Mouse (Mus musculus): ENCODE results near the gene Klrd1. TPM values are rescaled to one million over a fixed set of nuclear protein-coding genes. Genes with fewer than 3 reads are reported as not detected.
"Not testable (repeated sequence)": the region's sequence is repeated elsewhere in the genome, so short reads cannot be mapped to it uniquely, and the experiment has no call there.

Klrd1 gene
- polyA plus RNA-seq, 1 experiment from 2014 or later, result not detected

DNA sequence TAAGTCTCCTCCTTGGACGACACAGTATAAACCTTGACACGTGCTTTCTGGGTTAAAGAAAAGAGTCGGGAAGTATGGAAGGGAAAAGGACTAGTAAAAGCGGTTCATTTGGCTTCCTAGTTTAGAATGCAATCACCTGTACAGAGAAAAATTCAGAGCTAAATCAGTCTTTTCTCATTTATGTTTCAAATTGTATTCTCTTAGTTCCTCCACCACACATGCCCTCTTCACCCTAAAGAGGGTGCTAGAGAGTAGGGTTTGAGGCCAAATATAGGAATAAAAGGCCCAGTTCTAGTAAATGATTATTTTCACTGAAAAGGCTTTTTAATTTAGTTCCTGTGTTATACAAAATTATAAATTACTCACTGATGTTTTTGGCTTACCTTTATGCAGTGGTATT, 10.3 kb upstream of the Klrd1 start:
- no peak overlapping the region for H3K27ac ChIP-seq
- H3K4me2 ChIP-seq, result no peak overlapping the region
- no peaks in the 10 kb centered on the region for H3K36me3 ChIP-seq (replicated peaks)
- no peak overlapping the region for H3K4me3 ChIP-seq (replicated peaks)
- no peak for ATAC-seq (ENCODE audit: low FRiP score)
- no peaks in the 10 kb centered on the region for H3K27me3 ChIP-seq
- H3K4me1 ChIP-seq, result no peaks in the 10 kb centered on the region
- H3K9ac ChIP-seq, result no peak overlapping the region
- no peaks in the 10 kb centered on the region for H3K9me3 ChIP-seq
- WGBS, result 71% methylated on average over 4 of the region's 4 CpGs

DNA sequence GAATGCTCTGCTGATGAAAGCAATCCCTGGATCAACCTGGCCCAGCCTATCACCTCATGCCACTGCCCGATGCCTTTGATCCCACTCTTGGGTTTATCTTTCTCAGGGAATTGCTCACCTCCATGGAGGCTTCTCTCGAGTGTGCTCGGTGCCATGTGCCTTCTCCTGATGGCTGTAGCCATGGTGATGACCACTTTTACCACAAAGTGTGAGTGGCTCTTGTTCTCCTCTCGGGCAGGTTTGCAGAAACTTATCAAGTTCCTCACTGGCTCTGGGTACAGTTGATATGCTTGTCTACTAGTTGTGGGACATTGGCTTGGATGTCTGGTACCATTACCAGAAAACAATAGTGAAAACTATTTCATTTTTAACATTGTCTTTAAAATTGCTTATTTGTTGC, 9.7 kb upstream of the Klrd1 start:
- H3K9me3 ChIP-seq, result no peaks in the 10 kb centered on the region
- no peaks in the 10 kb centered on the region for H3K4me1 ChIP-seq
- no peak overlapping the region for H3K9ac ChIP-seq
- no peak for ATAC-seq (ENCODE audit: low FRiP score)
- H3K36me3 ChIP-seq (replicated peaks), result no peaks in the 10 kb centered on the region
- no peaks in the 10 kb centered on the region for H3K27me3 ChIP-seq
- no peak overlapping the region for H3K4me2 ChIP-seq
- no peak overlapping the region for H3K4me3 ChIP-seq (replicated peaks)
- no peak overlapping the region for H3K27ac ChIP-seq
- 87% methylated on average over 4 of the region's 4 CpGs for WGBS

DNA sequence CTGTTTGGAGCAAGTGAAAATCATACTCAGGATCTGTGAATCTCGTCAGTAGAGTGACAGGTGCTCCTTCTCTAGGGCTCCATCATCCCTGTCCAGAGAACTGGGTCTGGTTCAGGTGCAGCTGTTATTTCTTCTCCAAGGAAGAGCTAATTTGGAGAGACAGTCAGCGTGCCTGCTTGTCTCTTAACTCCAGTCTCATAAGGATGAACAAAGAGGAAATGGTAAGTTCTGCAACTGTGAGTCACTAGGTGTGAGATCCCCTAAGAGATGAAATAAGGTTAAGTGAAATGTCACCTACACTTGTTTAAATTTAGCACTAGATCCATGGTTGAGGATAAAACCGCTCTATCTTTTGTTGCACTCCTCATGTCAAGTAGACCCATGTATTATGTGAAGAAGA, 8.6 kb upstream of the Klrd1 start:
- Histone ChIP-seq H3K36me3 (replicated peaks) (no peaks in the 10 kb centered on the region), H3K4me2 (no peak overlapping the region), H3K9me3 (no peaks in the 10 kb centered on the region), H3K27ac (no peak overlapping the region), H3K4me3 (replicated peaks) (no peak overlapping the region), H3K9ac (no peak overlapping the region), H3K27me3 (no peaks in the 10 kb centered on the region), H3K4me1 (no peaks in the 10 kb centered on the region)
- no peak for ATAC-seq (ENCODE audit: low FRiP score)
- WGBS, result 84% methylated on average over 3 of the region's 3 CpGs

DNA sequence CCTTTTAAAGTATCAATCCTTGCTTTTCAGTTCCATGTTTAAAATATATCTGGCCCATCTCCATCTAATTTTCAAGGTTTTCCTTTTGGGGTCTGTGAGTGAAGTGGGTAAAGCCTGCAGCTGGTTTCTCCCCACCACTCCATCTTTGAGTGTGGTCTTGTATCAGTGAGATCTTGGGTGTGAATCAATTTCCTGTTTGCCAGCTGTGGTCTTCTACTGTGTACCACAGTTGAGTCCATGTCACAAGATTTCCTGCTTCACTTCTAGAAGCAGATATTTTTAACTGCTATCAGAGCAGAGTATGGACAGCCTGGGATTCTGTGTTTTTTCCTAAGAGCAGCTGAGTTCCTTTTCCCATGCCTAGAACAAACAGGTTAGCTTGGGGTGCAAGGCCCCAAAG, 16.8 kb downstream of the Klrd1 start:
- H3K9ac ChIP-seq, result no peak overlapping the region
- no peak overlapping the region for H3K4me2 ChIP-seq
- H3K4me3 ChIP-seq (replicated peaks), result no peak overlapping the region
- no peaks in the 10 kb centered on the region for H3K27me3 ChIP-seq
- no peaks in the 10 kb centered on the region for H3K4me1 ChIP-seq
- H3K36me3 ChIP-seq (replicated peaks), result no peaks in the 10 kb centered on the region
- no peak for ATAC-seq (ENCODE audit: low FRiP score)
- no peaks in the 10 kb centered on the region for H3K9me3 ChIP-seq
- H3K27ac ChIP-seq, result no peak overlapping the region

DNA sequence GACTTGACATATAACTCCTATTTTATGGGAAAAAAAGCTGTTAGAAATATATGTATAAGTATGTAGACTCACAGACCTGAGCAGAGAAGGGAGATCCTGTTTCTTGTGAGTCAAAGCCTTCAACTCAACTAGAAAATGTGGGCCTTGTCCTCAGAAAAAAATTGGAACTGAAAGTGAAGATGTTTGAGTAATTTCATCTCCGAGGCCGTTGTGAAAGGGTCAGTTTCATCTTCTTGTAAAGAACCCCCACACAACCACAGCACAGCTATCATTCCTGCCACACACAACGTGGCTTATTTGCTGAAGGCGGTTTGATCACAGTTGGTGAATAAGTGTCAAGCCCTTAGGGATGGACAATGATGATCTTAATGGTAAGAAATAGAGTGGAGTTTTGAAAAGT, 32.2 kb downstream of the Klrd1 start, which contains the start of gene Klrk1:
Klrk1 (minus strand) TSS at position 130 of the 400 bp plus-strand sequence.
- 78% methylated on average over 4 of the region's 4 CpGs for WGBS
- ATAC-seq (ENCODE audit: low FRiP score), result no peak
- no peak within 1 kb of the TSS for H3K4me3 ChIP-seq (replicated peaks)
- H3K27ac ChIP-seq, result no peak within 1 kb of the TSS
- H3K9me3 ChIP-seq, result no peaks in the 10 kb centered on the region
- no peak within 1 kb of the TSS for H3K4me2 ChIP-seq
- no peaks in the 10 kb centered on the region for H3K27me3 ChIP-seq
- no peak within 1 kb of the TSS for H3K9ac ChIP-seq
- H3K4me1 ChIP-seq, result no peaks in the 10 kb centered on the region
- no peaks in the 10 kb centered on the region for H3K36me3 ChIP-seq (replicated peaks)

DNA sequence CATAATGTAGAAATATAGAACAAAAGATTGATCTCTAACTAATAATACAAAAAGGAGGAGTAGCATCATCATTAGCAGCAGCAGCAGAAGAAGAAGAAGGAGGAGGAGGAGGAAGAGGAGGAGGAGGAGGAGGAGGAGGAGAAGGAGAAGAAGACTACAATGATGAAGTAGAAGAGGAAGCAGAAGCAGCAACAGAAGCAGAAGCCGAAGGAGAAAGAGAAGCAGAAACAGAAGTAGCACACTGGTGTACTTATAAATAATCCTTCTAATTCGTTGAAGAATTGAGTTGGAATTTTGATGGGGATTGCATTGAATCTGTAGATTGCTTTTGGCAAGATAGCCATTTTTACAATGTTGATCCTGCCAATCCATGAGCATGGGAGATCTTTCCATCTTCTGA, 39.5 kb downstream of the Klrd1 start:
- not testable (repeated sequence) for H3K27ac ChIP-seq; H3K36me3 ChIP-seq (replicated peaks); H3K9ac ChIP-seq; H3K9me3 ChIP-seq; H3K4me3 ChIP-seq (replicated peaks); H3K27me3 ChIP-seq; H3K4me1 ChIP-seq; H3K4me2 ChIP-seq; ATAC-seq (ENCODE audit: low FRiP score)
- WGBS, result 84% methylated on average over 2 of the region's 2 CpGs

DNA sequence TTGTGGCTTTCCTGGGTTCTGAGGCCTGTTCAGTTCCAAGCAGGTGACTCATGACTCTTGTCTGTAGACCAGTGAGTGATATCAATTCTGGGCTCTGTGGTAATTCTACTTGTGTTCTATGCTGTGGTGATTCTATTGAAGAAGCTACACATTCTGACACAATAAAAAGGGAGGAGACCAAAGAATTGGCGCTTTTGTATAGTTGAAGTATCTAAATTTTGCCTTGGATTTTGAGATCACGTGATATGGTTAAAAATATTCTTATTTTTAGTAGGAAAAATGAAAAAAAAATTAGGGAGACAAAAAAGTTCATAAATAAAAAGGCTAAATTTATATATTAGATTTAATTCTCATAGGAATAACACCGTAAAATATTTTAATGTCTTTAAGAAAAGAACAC, 51.7 kb downstream of the Klrd1 start, which contains the start of gene Klrc3:
Klrc3 (minus strand) TSS at position 101 of the 400 bp plus-strand sequence.
- ATAC-seq (ENCODE audit: low FRiP score); H3K4me3 ChIP-seq (replicated peaks); H3K9ac ChIP-seq; H3K27me3 ChIP-seq; H3K9me3 ChIP-seq; H3K4me2 ChIP-seq; H3K4me1 ChIP-seq; H3K36me3 ChIP-seq (replicated peaks); H3K27ac ChIP-seq: not testable (repeated sequence)
- WGBS, result 83% methylated on average over 3 of the region's 3 CpGs

DNA sequence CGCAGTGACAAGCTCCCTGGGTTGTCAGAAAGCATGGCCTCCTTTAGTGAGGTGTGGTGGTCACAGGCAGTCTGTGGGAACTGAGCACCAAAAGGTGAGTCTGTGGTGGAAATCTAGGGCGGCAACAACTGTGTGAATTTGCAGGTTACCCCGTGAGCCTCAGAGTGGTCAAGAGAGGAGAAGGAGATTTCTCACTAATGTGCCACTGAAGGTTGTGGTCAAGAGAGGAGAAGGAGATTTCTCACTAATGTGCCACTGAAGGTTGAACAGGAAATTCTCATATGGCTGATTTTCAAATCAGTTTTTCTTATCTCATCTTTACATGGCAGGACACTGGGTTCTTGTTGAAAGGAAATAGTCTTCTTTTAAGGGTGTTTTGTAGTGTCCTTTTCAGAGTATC, 52.5 kb downstream of the Klrd1 start:
- not testable (repeated sequence) for H3K9me3 ChIP-seq; H3K4me2 ChIP-seq; H3K4me1 ChIP-seq; H3K27me3 ChIP-seq; ATAC-seq (ENCODE audit: low FRiP score); H3K36me3 ChIP-seq (replicated peaks); H3K9ac ChIP-seq; H3K27ac ChIP-seq; H3K4me3 ChIP-seq (replicated peaks)
- 69% methylated on average over 2 of the region's 3 CpGs for WGBS

Other genes with a start within 250 kb of the Klrd1 start
- gene Clec12a, start 249.1 kb upstream of the Klrd1 start, polyA plus RNA-seq (2016; fragmentation: Nextera tagmentation; extraction: Ambion mirVana), result 0.18 and 0.31 TPM in 2 replicates
- gene Clec12b, start 205.9 kb upstream of the Klrd1 start, polyA plus RNA-seq (2016; fragmentation: Nextera tagmentation; extraction: Ambion mirVana), result not detected in 2 replicates
- 5.8 and 7.1 TPM in 2 replicates for gene Clec1b, start 194.5 kb upstream of the Klrd1 start, polyA plus RNA-seq (2016; fragmentation: Nextera tagmentation; extraction: Ambion mirVana)
- gene Clec9a, start 182.9 kb upstream of the Klrd1 start, polyA plus RNA-seq (2016; fragmentation: Nextera tagmentation; extraction: Ambion mirVana), result 0.19 and 0.23 TPM in 2 replicates
- 1.2 TPM in 2 replicates for gene Clec1a, start 139.8 kb upstream of the Klrd1 start, polyA plus RNA-seq (2016; fragmentation: Nextera tagmentation; extraction: Ambion mirVana)
- gene Olr1, start 84.6 kb upstream of the Klrd1 start, polyA plus RNA-seq (2016; fragmentation: Nextera tagmentation; extraction: Ambion mirVana), result not detected in 2 replicates
- not detected in 2 replicates for gene Tmem52b, start 79.2 kb upstream of the Klrd1 start, polyA plus RNA-seq (2016; fragmentation: Nextera tagmentation; extraction: Ambion mirVana)
- 83.6 and 97.2 TPM in 2 replicates for gene Gabarapl1, start 58.6 kb upstream of the Klrd1 start, polyA plus RNA-seq (2016; fragmentation: Nextera tagmentation; extraction: Ambion mirVana)
- not detected in 2 replicates for gene Klre1, start 13.9 kb upstream of the Klrd1 start, polyA plus RNA-seq (2016; fragmentation: Nextera tagmentation; extraction: Ambion mirVana)
- gene Klrk1, start 32.1 kb downstream of the Klrd1 start, polyA plus RNA-seq (2016; fragmentation: Nextera tagmentation; extraction: Ambion mirVana), result 0.08 and 0.13 TPM in 2 replicates
- not detected in 2 replicates for gene Klrc3, start 51.6 kb downstream of the Klrd1 start, polyA plus RNA-seq (2016; fragmentation: Nextera tagmentation; extraction: Ambion mirVana)
- gene Klrc2, start 68.9 kb downstream of the Klrd1 start, polyA plus RNA-seq (2016; fragmentation: Nextera tagmentation; extraction: Ambion mirVana), result not detected in 2 replicates
- not detected in 2 replicates for gene Klrc1, start 87.2 kb downstream of the Klrd1 start, polyA plus RNA-seq (2016; fragmentation: Nextera tagmentation; extraction: Ambion mirVana)
- not detected in 2 replicates for gene Klri1, start 125.3 kb downstream of the Klrd1 start, polyA plus RNA-seq (2016; fragmentation: Nextera tagmentation; extraction: Ambion mirVana)
- not detected in 2 replicates for gene Klri2, start 148.7 kb downstream of the Klrd1 start, polyA plus RNA-seq (2016; fragmentation: Nextera tagmentation; extraction: Ambion mirVana)
- not detected in 2 replicates for gene Gm156, start 192.5 kb downstream of the Klrd1 start, polyA plus RNA-seq (2016; fragmentation: Nextera tagmentation; extraction: Ambion mirVana)